Mouse (Mus musculus): ENCODE results near the gene Pex10. TPM values are rescaled to one million over a fixed set of nuclear protein-coding genes. Genes with fewer than 3 reads are reported as not detected.

Pex10 gene
- total and polyA plus RNA-seq, 3 experiments: 9.2 to 21.9 (median 15.6) TPM

DNA sequence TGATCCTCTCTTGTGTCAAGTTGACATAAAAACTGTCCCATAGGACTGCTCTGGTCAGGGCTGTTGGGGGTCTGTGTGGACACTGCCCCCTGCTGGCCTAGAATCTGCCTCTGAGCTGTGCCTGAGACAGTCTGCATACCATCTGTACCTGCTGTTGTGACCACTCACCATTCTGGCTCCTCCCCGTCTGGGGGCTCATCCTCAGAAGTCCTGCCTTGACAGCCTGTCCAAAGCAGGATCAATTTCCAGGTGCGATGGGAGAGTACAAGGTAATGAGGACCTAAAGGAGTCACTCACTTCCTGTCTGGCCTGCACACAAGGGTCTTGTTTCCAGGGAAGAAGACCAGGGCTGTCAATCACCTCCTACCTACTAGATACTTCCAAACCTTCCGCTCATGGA is 27.7 kb downstream of the Pex10 start:
- H3K4me1 ChIP-seq (ENCODE audit: control insufficient read depth in 1 of 2, insufficient read depth in 2 of 2): peaks cover 28 to 73% of the 10 kb centered on the region in 2 experiments
- DNase-seq (ENCODE audit: extremely low read depth): peak; percentile 64
- in situ Hi-C loops (cut with MboI; ENCODE audit: low pct_ligation_motif_present, low pct_unique_long_range_greater_than_20kb, low sequenced_read_pairs): no loop called here

GRCm38 (mm10) chr4:155095238-155095900 is 28.6 kb downstream of the Pex10 start:
- H3K4me2 ChIP-seq (ENCODE audit: insufficient read depth, low read depth, poor library complexity, severe bottlenecking): no peak overlapping the region
- in situ Hi-C loops (cut with MboI; ENCODE audit: low pct_ligation_motif_present, low pct_unique_long_range_greater_than_20kb, low sequenced_read_pairs): loop anchor here (5.0 kb wide), 1 partner anchor 152 kb away; the partner anchor contains the start of gene Faap20
- H3K79me2 ChIP-seq (replicated peaks; ENCODE audit: control insufficient read depth, extremely low read depth, insufficient read depth, poor library complexity, severe bottlenecking): no peaks in the 10 kb centered on the region
- DNase-seq (ENCODE audit: extremely low read depth): peak; percentile 87
- H3K9me3 ChIP-seq (replicated peaks; ENCODE audit: low read length): no peaks in the 10 kb centered on the region
- peaks cover 5 to 74% of the 10 kb centered on the region in 2 experiments for H3K36me3 ChIP-seq (replicated peaks in 1 of 2; ENCODE audit: control insufficient read depth in 1 of 2, insufficient read depth in 1 of 2, low read length in 1 of 2)
- H3K4me1 ChIP-seq (ENCODE audit: control insufficient read depth in 1 of 2, insufficient read depth in 2 of 2): peaks cover 31 to 73% of the 10 kb centered on the region in 2 experiments
- H3K27me3 ChIP-seq (replicated peaks): no peaks in the 10 kb centered on the region
- H3K4me3 ChIP-seq (replicated peaks in 1 of 3; ENCODE audit: low read depth in 2 of 3, low read length in 2 of 3, poor library complexity in 1 of 3): no peak overlapping the region
- dilution Hi-C loops (cut with MboI; ENCODE audit: extremely low pct_ligation_motif_present, extremely low pct_unique_long_range_greater_than_20kb, low sequenced_read_pairs): no loop called here
- H3K9ac ChIP-seq (ENCODE audit: insufficient read depth, low read depth): no peak overlapping the region
- H3K27ac ChIP-seq (ENCODE audit: insufficient read depth, low read depth): no peak overlapping the region
- TF ChIP-seq KAT2A (IDR thresholded peaks at IDR 0.05; ENCODE audit: insufficient replicate concordance, low read length): no peak
- no peak for TF ChIP-seq ZKSCAN1 (IDR thresholded peaks at IDR 0.05; ENCODE audit: borderline replicate concordance, low read depth, low read length)
- peak; percentile 37; the same call in 1 of the 2 replicates for TF ChIP-seq POLR2A (IDR thresholded peaks at IDR 0.05; ENCODE audit: low read depth, low read length)
- no peak for TF ChIP-seq SIN3A (IDR thresholded peaks at IDR 0.05; ENCODE audit: low read length)
- peak; percentile 33; the same call in 1 of the 2 replicates for TF ChIP-seq ELF1 (IDR thresholded peaks at IDR 0.05; ENCODE audit: low read depth, low read length)
- TF ChIP-seq ZNF384 (IDR thresholded peaks at IDR 0.05; ENCODE audit: low read depth, low read length): no peak
- TF ChIP-seq NRF1 (IDR thresholded peaks at IDR 0.05; ENCODE audit: low read depth, low read length): 0 out of 2 replicates have a peak, but pooled peaks have one; percentile 10
- peak; percentile 13; the same call in 1 of the 2 replicates for TF ChIP-seq ETS1 (conservative IDR thresholded peaks at IDR 0.05; ENCODE audit: low read depth, low read length)
- TF ChIP-seq CTCF (conservative IDR thresholded peaks at IDR 0.05 in 1 of 2, IDR thresholded peaks at IDR 0.05 in 1 of 2; ENCODE audit: low read depth in 2 of 2, low read length in 2 of 2): peak; percentile 66 to 98
- 0 out of 2 replicates have a peak, but pooled peaks have one; percentile 11 for TF ChIP-seq TCF12 (IDR thresholded peaks at IDR 0.05; ENCODE audit: low read depth, low read length)
- peak; percentile 52; the same call in 1 of the 2 replicates for TF ChIP-seq MAX (IDR thresholded peaks at IDR 0.05; ENCODE audit: low read length)
- TF ChIP-seq RAD21 (IDR thresholded peaks at IDR 0.05; ENCODE audit: low read depth, low read length): peak; percentile 97
- peak; percentile 55 for TF ChIP-seq MYC (IDR thresholded peaks at IDR 0.05; ENCODE audit: low read depth, low read length)
- no peak for TF ChIP-seq POLR2AphosphoS2 (IDR thresholded peaks at IDR 0.05; ENCODE audit: low read depth, low read length)
- peak; percentile 61; the same call in 1 of the 2 replicates for TF ChIP-seq NELFE (IDR thresholded peaks at IDR 0.05; ENCODE audit: low read depth, low read length)
- TF ChIP-seq USF1 (IDR thresholded peaks at IDR 0.05; ENCODE audit: low read depth, low read length): no peak
- TF ChIP-seq GABPA (IDR thresholded peaks at IDR 0.05; ENCODE audit: insufficient replicate concordance, low read depth, low read length): no peak
- TF ChIP-seq MAZ (IDR thresholded peaks at IDR 0.05; ENCODE audit: low read depth, low read length): peak; percentile 47; the same call in 1 of the 2 replicates
- TF ChIP-seq MEF2A (IDR thresholded peaks at IDR 0.05; ENCODE audit: borderline replicate concordance, low read depth, low read length): peak; percentile 53; the same call in 1 of the 2 replicates
- peak; percentile 98 for TF ChIP-seq ZC3H11A (IDR thresholded peaks at IDR 0.05; ENCODE audit: low read depth, low read length)
- TF ChIP-seq SMC3 (IDR thresholded peaks at IDR 0.05; ENCODE audit: low read depth, low read length): peak; percentile 99
- no peak for TF ChIP-seq HCFC1 (IDR thresholded peaks at IDR 0.05; ENCODE audit: low read depth, low read length)
- TF ChIP-seq CHD1 (IDR thresholded peaks at IDR 0.05; ENCODE audit: low read depth, low read length): no peak
- no peak for TF ChIP-seq UBTF (IDR thresholded peaks at IDR 0.05; ENCODE audit: low read depth, low read length)
- TF ChIP-seq BHLHE40 (IDR thresholded peaks at IDR 0.05; ENCODE audit: low read depth, low read length): 0 out of 2 replicates have a peak, but pooled peaks have one; percentile 31
- TF ChIP-seq RCOR1 (conservative IDR thresholded peaks at IDR 0.05; ENCODE audit: low read depth, low read length): no peak
- TF ChIP-seq E2F4 (IDR thresholded peaks at IDR 0.05; ENCODE audit: insufficient replicate concordance, low read depth, low read length): no peak
- no peak for TF ChIP-seq EP300 (IDR thresholded peaks at IDR 0.05; ENCODE audit: low read length)
- peak; percentile 53; the same call in 1 of the 2 replicates for TF ChIP-seq IRF4 (IDR thresholded peaks at IDR 0.05; ENCODE audit: low read depth, low read length)

More for the DNA sequence above, 27.7 kb downstream of the Pex10 start:
- Histone ChIP-seq H3K4me2 (ENCODE audit: insufficient read depth, low read depth, poor library complexity, severe bottlenecking) (no peak overlapping the region), H3K4me3 (replicated peaks in 1 of 3; ENCODE audit: low read depth in 2 of 3, low read length in 2 of 3, poor library complexity in 1 of 3) (no peak overlapping the region), H3K27ac (ENCODE audit: insufficient read depth, low read depth) (no peak overlapping the region), H3K36me3 (replicated peaks in 1 of 2; ENCODE audit: control insufficient read depth in 1 of 2, insufficient read depth in 1 of 2, low read length in 1 of 2) (peaks cover 5 to 68% of the 10 kb centered on the region in 2 experiments), H3K27me3 (replicated peaks) (no peaks in the 10 kb centered on the region), H3K9ac (ENCODE audit: insufficient read depth, low read depth) (no peak overlapping the region), H3K79me2 (replicated peaks; ENCODE audit: control insufficient read depth, extremely low read depth, insufficient read depth, poor library complexity, severe bottlenecking) (no peaks in the 10 kb centered on the region), H3K9me3 (replicated peaks; ENCODE audit: low read length) (no peaks in the 10 kb centered on the region)
- dilution Hi-C loops (cut with MboI; ENCODE audit: extremely low pct_ligation_motif_present, extremely low pct_unique_long_range_greater_than_20kb, low sequenced_read_pairs): no loop called here
- TF ChIP-seq ZNF384 (IDR thresholded peaks at IDR 0.05; ENCODE audit: low read depth, low read length) (no peak), RAD21 (IDR thresholded peaks at IDR 0.05; ENCODE audit: low read depth, low read length) (peak; percentile 47), CTCF (conservative IDR thresholded peaks at IDR 0.05 in 1 of 2, IDR thresholded peaks at IDR 0.05 in 1 of 2; ENCODE audit: low read depth in 2 of 2, low read length in 2 of 2) (peak; percentile 63 to 77; a peak in 3 of 4 replicates), SMC3 (IDR thresholded peaks at IDR 0.05; ENCODE audit: low read depth, low read length) (peak; percentile 61)
